Mouse (Mus musculus): ENCODE results near the gene Eid1. TPM values are rescaled to one million over a fixed set of nuclear protein-coding genes. Genes with fewer than 3 reads are reported as not detected.
A peak's percentile ranks its signal among the peaks of the same experiment; 100 is the strongest.

The Eid1 gene
- total RNA-seq (2021): 100 to 1,000 TPM; 303 TPM
- long read RNA-seq, experiment 1, transcript Eid1-201 (1 exons, 1,691 nt): major isoform, 429 of 429 reads
- long read RNA-seq, experiment 1, partial matches to known transcripts: 0 of 429 reads
- long read RNA-seq, experiment 1, other reads (novel, unspliced or antisense): 0 of 429 reads
- long read RNA-seq, experiment 2, transcript Eid1-201 (1 exons, 1,691 nt): major isoform, 356 of 356 reads
- long read RNA-seq, experiment 2, partial matches to known transcripts: 0 of 356 reads
- long read RNA-seq, experiment 2, other reads (novel, unspliced or antisense): 0 of 356 reads

- intact Hi-C loops (cut with DNase I): no loop called here
- peak; percentile 88 to 89 for DNase-seq (ENCODE audit: low spot score in 2 of 2)
Measured at GRCm38 (mm10) chr2:125672957-125673631, at the start of gene Eid1. Gene Eid1 (plus strand): TSS chr2:125673095.

- intact Hi-C loops (cut with DNase I): no loop called here
- no peak for DNase-seq (ENCODE audit: low spot score in 2 of 2)
Measured at GRCm38 (mm10) chr2:125623211-125623610, 49.7 kb upstream of the Eid1 start.

GRCm38 (mm10) chr2:125624127-125624685, 48.7 kb upstream of the Eid1 start:
- intact Hi-C loops (cut with DNase I): no loop called here
- DNase-seq (ENCODE audit: low spot score in 2 of 2): no peak

- intact Hi-C loops (cut with DNase I): no loop called here
- peak; percentile 95 to 97 for DNase-seq (ENCODE audit: low spot score in 2 of 2)
Measured at GRCm38 (mm10) chr2:125624837-125625351, 48.0 kb upstream of the Eid1 start, which contains the start of gene Cep152. Gene Cep152 (minus strand): TSS chr2:125625113.

GRCm38 (mm10) chr2:125626536-125626935, 46.4 kb upstream of the Eid1 start:
- intact Hi-C loops (cut with DNase I): no loop called here
- DNase-seq (ENCODE audit: low spot score in 2 of 2): no peak

- intact Hi-C loops (cut with DNase I): no loop called here
- DNase-seq (ENCODE audit: low spot score in 2 of 2): no peak
Measured at GRCm38 (mm10) chr2:125628487-125628886, 44.4 kb upstream of the Eid1 start.

GRCm38 (mm10) chr2:125630010-125630409, 42.9 kb upstream of the Eid1 start:
- DNase-seq (ENCODE audit: low spot score in 2 of 2): no peak
- intact Hi-C loops (cut with DNase I): no loop called here

- intact Hi-C loops (cut with DNase I): no loop called here
- DNase-seq (ENCODE audit: low spot score in 2 of 2): no peak
Measured at GRCm38 (mm10) chr2:125637331-125637730, 35.6 kb upstream of the Eid1 start.

- intact Hi-C loops (cut with DNase I): no loop called here
- no peak for DNase-seq (ENCODE audit: low spot score in 2 of 2)
Measured at GRCm38 (mm10) chr2:125644912-125645311, 28.0 kb upstream of the Eid1 start.

GRCm38 (mm10) chr2:125650038-125650437, 22.9 kb upstream of the Eid1 start:
- DNase-seq (ENCODE audit: low spot score in 2 of 2): no peak
- intact Hi-C loops (cut with DNase I): no loop called here

- intact Hi-C loops (cut with DNase I): no loop called here
- no peak for DNase-seq (ENCODE audit: low spot score in 2 of 2)
Measured at GRCm38 (mm10) chr2:125650742-125651352, 22.0 kb upstream of the Eid1 start.

- DNase-seq (ENCODE audit: low spot score in 2 of 2): no peak
- intact Hi-C loops (cut with DNase I): no loop called here
Measured at GRCm38 (mm10) chr2:125651563-125651962, 21.3 kb upstream of the Eid1 start.

- DNase-seq (ENCODE audit: low spot score in 2 of 2): no peak
- intact Hi-C loops (cut with DNase I): no loop called here
Measured at GRCm38 (mm10) chr2:125653286-125653685, 19.6 kb upstream of the Eid1 start.

GRCm38 (mm10) chr2:125655391-125655790, 17.5 kb upstream of the Eid1 start:
- intact Hi-C loops (cut with DNase I): no loop called here
- no peak for DNase-seq (ENCODE audit: low spot score in 2 of 2)

- intact Hi-C loops (cut with DNase I): loop anchor here (10.0 kb wide), 2 partner anchors 175 to 865 kb away; no protein-coding TSS in a partner anchor
- peak; percentile 73 to 77 for DNase-seq (ENCODE audit: low spot score in 2 of 2)
Measured at GRCm38 (mm10) chr2:125659823-125660536, 12.9 kb upstream of the Eid1 start.

- intact Hi-C loops (cut with DNase I): loop anchor here (1.0 to 10.0 kb wide), 3 partner anchors 71 to 864 kb away; no protein-coding TSS in a partner anchor
Measured at GRCm38 (mm10) chr2:125660537-125661130, 12.3 kb upstream of the Eid1 start.

GRCm38 (mm10) chr2:125661156-125661555, 11.7 kb upstream of the Eid1 start:
- intact Hi-C loops (cut with DNase I): loop anchor here (1.0 to 10.0 kb wide), 3 partner anchors 70 to 864 kb away; no protein-coding TSS in a partner anchor
- DNase-seq (ENCODE audit: low spot score in 2 of 2): no peak

More at GRCm38 (mm10) chr2:125660537-125661130, 12.3 kb upstream of the Eid1 start:
- no peak for DNase-seq (ENCODE audit: low spot score in 2 of 2)

- no peak for DNase-seq (ENCODE audit: low spot score in 2 of 2)
- intact Hi-C loops (cut with DNase I): loop anchor here (10.0 kb wide), 2 partner anchors 172 to 862 kb away; no protein-coding TSS in a partner anchor
Measured at GRCm38 (mm10) chr2:125662517-125662916, 10.4 kb upstream of the Eid1 start.

- intact Hi-C loops (cut with DNase I): loop anchor here (10.0 kb wide), 2 partner anchors 170 to 860 kb away; no protein-coding TSS in a partner anchor
- DNase-seq (ENCODE audit: low spot score in 2 of 2): no peak
Measured at GRCm38 (mm10) chr2:125665213-125665612, 7.7 kb upstream of the Eid1 start.
